Mouse (Mus musculus) cerebellum, adult 2 months (tissue): ENCODE measurements around the gene Cxcr6.

Experiments used
- CTCF ChIP-seq: fragments of 200-500 bp; IDR thresholded peaks from 2 replicates; pipeline ENCODE4 v1.5.1; 2011; ENCODE audit warnings: low read depth, mild to moderate bottlenecking, control low read depth, low read length, moderate library complexity, borderline replicate concordance; ENCODE audit not compliant: insufficient read depth
- POLR2A ChIP-seq: fragments of 200-500 bp; IDR thresholded peaks from 2 replicates; pipeline ENCODE4 v1.6.1; 2011; ENCODE audit warnings: low read length, control low read depth, borderline replicate concordance; ENCODE audit not compliant: insufficient read depth

GRCm38 (mm10) chr9:123828916-123829315, 22.6 kb downstream of the Cxcr6 start:
- TF ChIP-seq CTCF = no peak
- no peak for TF ChIP-seq POLR2A
